Mouse (Mus musculus) midbrain, embryonic 13.5 days (tissue): ENCODE measurements at regions not wholly inside any gene's neighbourhood (a gene's known extent, or its start where the extent isn't known, plus 50 kb on each side); places are given as distances from the start of the nearest gene placed in this dataset.

Source experiments
- ATAC-seq: fragments of 200-750 bp; cut with Nextera tagmentation; 2 replicates; pipeline ENCODE4 v1.8.0; 2017; ENCODE audit warnings: mild to moderate bottlenecking, moderate TSS enrichment, moderate library complexity
- H3K27ac ChIP-seq: fragments of 300-500 bp; sonication (generic); 2 replicates; pipeline ENCODE4 v1.5.1; 2015; ENCODE audit warnings: inconsistent platforms, mild to moderate bottlenecking, moderate library complexity
- H3K27me3 ChIP-seq: fragments of 300-500 bp; sonication (generic); 2 replicates; pipeline ENCODE4 v1.6.1; 2015; ENCODE audit warnings: mild to moderate bottlenecking, inconsistent platforms
- H3K36me3 ChIP-seq: fragments of 300-500 bp; sonication (generic); 2 replicates; pipeline ENCODE4 v1.6.1; 2015; ENCODE audit warnings: mild to moderate bottlenecking, inconsistent platforms
- H3K4me1 ChIP-seq: fragments of 300-500 bp; sonication (generic); replicated peaks from 2 replicates; pipeline ENCODE4 v1.6.1; 2015; ENCODE audit warnings: inconsistent platforms
- H3K4me2 ChIP-seq: fragments of 300-500 bp; sonication (generic); replicated peaks from 2 replicates; pipeline ENCODE4 v1.6.1; 2015; ENCODE audit warnings: moderate library complexity, mild to moderate bottlenecking, inconsistent platforms
- H3K4me3 ChIP-seq: fragments of 300-500 bp; sonication (generic); replicated peaks from 2 replicates; pipeline ENCODE4 v1.5.1; 2015; ENCODE audit warnings: mild to moderate bottlenecking, inconsistent platforms
- H3K9ac ChIP-seq: fragments of 300-500 bp; sonication (generic); replicated peaks from 2 replicates; pipeline ENCODE4 v1.6.1; 2015; ENCODE audit warnings: mild to moderate bottlenecking, inconsistent platforms
- H3K9me3 ChIP-seq: fragments of 300-500 bp; sonication (generic); 2 replicates; pipeline ENCODE4 v1.6.1; 2016; ENCODE audit warnings: mild to moderate bottlenecking, inconsistent platforms
- WGBS: fragments of 180-500 bp; shearing (Covaris S2); methylation state at CpG from one replicate; pipeline ENCODE4 v1.1.7; 2015; 5-methylcytosine and 5-hydroxymethylcytosine counted together

DNA sequence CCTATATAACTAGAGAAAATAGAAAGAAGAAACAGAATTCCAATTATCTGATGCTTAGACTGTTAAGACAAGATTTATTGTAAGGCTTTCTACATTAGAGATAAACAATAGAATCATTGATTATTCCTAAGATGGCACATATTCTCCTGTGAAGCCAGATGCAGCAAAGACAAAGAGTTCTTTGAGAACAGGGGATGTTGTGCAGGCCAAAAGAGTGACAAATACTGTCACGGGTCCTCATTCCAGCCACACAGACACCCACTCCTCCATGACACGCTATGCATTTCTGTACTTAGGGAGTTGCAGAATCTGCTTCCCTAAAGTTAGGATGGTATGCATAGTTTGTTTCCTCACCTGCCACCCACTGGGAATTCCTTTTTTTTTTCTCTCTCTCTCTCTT is 245.2 kb downstream of the Sv2b start:
- no peak for ATAC-seq
- no peak overlapping the region for H3K9ac ChIP-seq
- no peak overlapping the region for H3K4me3 ChIP-seq
- H3K27ac ChIP-seq: no peak overlapping the region
- no peaks in the 10 kb centered on the region for H3K4me1 ChIP-seq
- 80% methylated on average over 2 of the region's 2 CpGs for WGBS
- no peaks in the 10 kb centered on the region for H3K27me3 ChIP-seq
- H3K9me3 ChIP-seq: no peaks in the 10 kb centered on the region
- H3K36me3 ChIP-seq: no peaks in the 10 kb centered on the region
- H3K4me2 ChIP-seq: no peak overlapping the region

DNA sequence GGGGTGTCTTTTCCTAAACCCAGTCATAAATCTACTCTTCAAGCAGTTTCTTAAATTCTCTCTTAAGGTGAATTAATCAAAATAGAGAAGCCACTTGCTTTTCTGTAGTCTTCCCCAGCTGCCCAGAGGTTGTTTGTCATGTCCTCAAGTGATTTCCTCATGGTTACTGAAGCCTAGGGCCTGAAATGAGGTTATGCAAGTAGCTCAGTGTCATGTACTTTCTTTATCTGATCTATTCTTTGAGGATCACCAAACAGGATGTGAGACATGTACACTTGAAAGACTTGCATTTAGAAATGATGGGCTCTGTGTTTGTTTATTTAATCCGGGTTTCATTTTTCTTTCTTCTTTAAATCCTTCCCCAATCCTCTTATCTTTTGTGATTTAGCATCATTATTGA is 258.8 kb downstream of the Sv2b start:
- Histone ChIP-seq H3K4me1 (no peaks in the 10 kb centered on the region), H3K4me2 (no peak overlapping the region), H3K4me3 (no peak overlapping the region), H3K27me3 (no peaks in the 10 kb centered on the region), H3K9ac (no peak overlapping the region), H3K36me3 (no peaks in the 10 kb centered on the region), H3K9me3 (no peaks in the 10 kb centered on the region), H3K27ac (no peak overlapping the region)
- no peak for ATAC-seq
- 93% methylated on average over 1 of the region's 1 CpGs for WGBS

DNA sequence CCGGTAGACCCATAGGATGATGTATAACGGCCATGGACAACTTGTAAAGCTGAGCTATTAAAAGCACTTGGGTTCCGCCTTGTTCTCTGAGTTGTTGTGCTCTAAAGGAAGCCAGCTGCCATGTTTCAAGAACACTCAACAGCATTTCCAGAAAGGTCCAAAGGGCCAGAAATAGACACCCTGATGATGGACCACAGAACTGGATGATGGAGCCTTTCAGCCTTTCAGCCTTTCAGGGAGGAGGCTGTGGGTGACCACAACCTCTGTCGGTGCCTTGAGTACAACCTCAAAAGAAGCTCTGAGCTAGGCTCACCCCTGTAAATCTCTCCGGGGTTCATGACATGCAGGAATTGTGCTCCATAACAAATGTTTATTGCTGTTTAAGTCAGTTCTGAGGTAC is 259.3 kb downstream of the Sv2b start:
- no peaks in the 10 kb centered on the region for H3K27me3 ChIP-seq
- H3K9ac ChIP-seq: no peak overlapping the region
- 94% methylated on average over 5 of the region's 5 CpGs for WGBS
- no peak overlapping the region for H3K27ac ChIP-seq
- no peaks in the 10 kb centered on the region for H3K9me3 ChIP-seq
- no peak overlapping the region for H3K4me3 ChIP-seq
- no peaks in the 10 kb centered on the region for H3K4me1 ChIP-seq
- no peak overlapping the region for H3K4me2 ChIP-seq
- H3K36me3 ChIP-seq: no peaks in the 10 kb centered on the region
- ATAC-seq: no peak

DNA sequence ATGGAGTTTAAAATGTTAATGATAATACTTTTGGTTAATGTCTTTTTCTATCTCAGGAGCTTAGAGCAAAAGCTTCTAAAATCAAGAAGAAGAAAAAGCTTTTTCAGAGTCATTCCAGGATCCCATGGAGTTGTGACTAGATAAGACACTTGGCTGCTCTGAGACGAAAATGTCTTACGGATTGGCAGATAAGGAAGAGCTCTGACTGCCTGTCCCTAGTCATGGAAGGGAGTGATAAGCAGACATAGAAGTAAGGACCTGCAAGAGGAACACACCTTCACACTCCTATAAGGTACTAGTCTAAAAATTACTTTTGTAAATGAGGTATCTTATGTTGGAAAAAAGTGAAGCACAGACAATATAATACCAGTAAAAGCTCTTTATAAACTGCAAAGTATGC is 260.2 kb downstream of the Sv2b start:
- no peaks in the 10 kb centered on the region for H3K27me3 ChIP-seq

DNA sequence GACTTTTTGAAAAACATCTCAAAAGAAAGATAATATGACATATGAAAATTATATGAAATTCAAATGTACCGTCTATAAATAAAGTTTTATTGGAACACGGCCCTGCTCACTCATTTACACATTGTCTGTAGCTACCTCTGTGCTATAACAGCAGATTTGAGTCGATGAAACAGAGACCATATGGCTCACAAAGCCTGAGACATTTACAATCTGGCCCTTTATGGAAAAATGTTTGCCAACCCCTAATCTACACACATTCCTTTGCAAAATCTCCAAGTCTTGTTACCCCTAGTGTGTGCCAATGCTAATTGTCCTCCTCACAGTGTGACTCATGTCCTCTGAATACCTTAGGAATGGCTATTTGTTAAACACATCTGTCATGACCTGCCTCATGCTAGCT is 261.2 kb downstream of the Sv2b start:
- H3K4me3 ChIP-seq: no peak overlapping the region
- no peaks in the 10 kb centered on the region for H3K4me1 ChIP-seq
- no peaks in the 10 kb centered on the region for H3K27me3 ChIP-seq
- H3K27ac ChIP-seq: no peak overlapping the region
- ATAC-seq: no peak
- H3K9me3 ChIP-seq: no peaks in the 10 kb centered on the region
- no peak overlapping the region for H3K4me2 ChIP-seq
- 89% methylated on average over 3 of the region's 3 CpGs for WGBS
- H3K9ac ChIP-seq: no peak overlapping the region
- H3K36me3 ChIP-seq: no peaks in the 10 kb centered on the region

More for the DNA sequence above, 260.2 kb downstream of the Sv2b start:
- Histone ChIP-seq H3K9me3 (no peaks in the 10 kb centered on the region), H3K4me3 (no peak overlapping the region), H3K36me3 (no peaks in the 10 kb centered on the region), H3K4me2 (no peak overlapping the region), H3K9ac (no peak overlapping the region), H3K27ac (no peak overlapping the region), H3K4me1 (no peaks in the 10 kb centered on the region)
- 91% methylated on average over 2 of the region's 2 CpGs for WGBS
- ATAC-seq: no peak

DNA sequence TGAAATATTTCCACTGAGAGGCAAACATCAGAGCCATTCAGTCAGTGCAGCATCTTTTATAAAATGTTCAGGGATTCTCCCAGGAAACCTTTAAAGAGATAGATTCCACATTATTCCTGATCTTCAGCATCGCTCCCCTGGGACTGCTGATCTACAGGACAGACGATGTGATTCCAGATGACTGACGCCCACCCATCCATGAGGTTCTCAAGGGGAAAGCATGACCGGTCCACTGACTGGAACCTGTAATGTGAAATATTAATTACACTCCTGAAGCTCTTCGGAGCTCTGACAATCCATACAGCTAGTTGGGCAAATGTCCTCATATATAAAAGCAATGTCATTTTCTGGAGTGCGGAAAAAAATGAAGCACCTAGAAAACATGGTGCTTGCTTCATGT is 268.2 kb downstream of the Sv2b start:
- Histone ChIP-seq H3K4me1 (no peaks in the 10 kb centered on the region), H3K4me3 (no peak overlapping the region), H3K9ac (no peak overlapping the region), H3K4me2 (no peak overlapping the region), H3K9me3 (no peaks in the 10 kb centered on the region), H3K27me3 (no peaks in the 10 kb centered on the region), H3K36me3 (no peaks in the 10 kb centered on the region), H3K27ac (no peak overlapping the region)
- ATAC-seq: no peak
- 69% methylated on average over 6 of the region's 6 CpGs for WGBS

DNA sequence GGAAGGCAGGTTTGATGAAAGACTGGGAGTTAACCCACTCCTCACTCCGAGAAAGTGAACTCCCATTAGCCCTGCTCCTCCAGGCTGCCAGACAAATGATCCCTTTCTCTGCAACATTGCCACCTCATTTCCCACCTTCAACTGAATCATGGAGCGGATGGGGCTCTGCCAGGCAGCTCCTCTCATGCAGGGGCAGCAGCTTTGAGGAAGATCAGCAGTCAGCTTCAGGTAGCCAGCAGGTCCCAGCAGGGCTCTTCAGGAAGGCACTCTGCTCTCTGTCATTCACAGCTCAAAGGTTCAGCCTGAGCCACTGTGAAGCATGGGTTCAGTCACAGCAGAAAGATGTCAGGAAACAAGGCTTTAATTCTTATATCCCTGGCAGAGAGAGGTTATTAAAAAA is 282.9 kb downstream of the Sv2b start:
- no peak overlapping the region for H3K27ac ChIP-seq
- H3K36me3 ChIP-seq: no peaks in the 10 kb centered on the region
- no peaks in the 10 kb centered on the region for H3K9me3 ChIP-seq
- no peak overlapping the region for H3K4me2 ChIP-seq
- no peak overlapping the region for H3K4me3 ChIP-seq
- no peaks in the 10 kb centered on the region for H3K4me1 ChIP-seq
- no peak overlapping the region for H3K9ac ChIP-seq
- WGBS: 22% methylated on average over 2 of the region's 2 CpGs
- no peak for ATAC-seq
- H3K27me3 ChIP-seq: no peaks in the 10 kb centered on the region

DNA sequence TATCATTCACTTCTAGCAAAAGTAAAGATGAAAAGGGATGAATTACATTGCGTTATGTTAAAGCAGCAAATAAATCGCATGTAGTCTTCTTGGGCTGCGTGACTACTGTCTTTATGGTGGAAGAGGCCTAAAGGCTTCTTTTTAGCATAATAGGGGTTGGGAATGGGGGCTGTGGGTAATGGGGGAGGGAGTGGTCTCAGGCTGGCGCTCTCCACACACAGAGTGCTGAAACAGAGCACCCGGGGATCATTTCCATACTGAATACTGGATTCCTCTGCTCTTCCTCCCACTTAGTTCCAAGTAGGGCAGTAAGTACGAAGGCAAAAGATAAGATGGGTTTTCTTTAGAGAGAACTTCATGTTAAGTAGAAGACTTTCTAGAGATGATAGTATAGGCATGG is 287.1 kb downstream of the Sv2b start:
- WGBS: 56% methylated on average over 6 of the region's 6 CpGs
- ATAC-seq: no peak

DNA sequence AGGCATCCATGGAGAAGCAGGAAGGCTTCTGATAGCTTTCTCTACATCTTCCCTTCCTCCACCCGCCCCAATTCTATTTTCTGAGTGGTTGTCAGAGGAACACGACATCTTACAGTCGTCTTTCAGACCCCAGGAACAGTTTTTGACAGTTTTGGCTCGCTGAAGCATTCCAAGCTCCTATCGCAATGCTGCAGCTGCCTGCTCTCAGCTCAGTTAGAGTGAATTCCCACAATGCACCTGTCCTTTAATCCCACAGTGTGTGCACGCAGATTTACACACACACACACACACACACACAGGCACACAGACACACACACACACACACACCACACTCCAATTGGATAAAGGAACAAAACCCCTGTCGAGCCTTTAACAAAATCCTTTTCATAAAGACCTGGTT is 290.4 kb downstream of the Sv2b start:
- Histone ChIP-seq H3K27me3 (no peaks in the 10 kb centered on the region), H3K9me3 (no peaks in the 10 kb centered on the region), H3K4me2 (no peak overlapping the region), H3K4me3 (no peak overlapping the region), H3K4me1 (no peaks in the 10 kb centered on the region), H3K27ac (no peak overlapping the region), H3K36me3 (no peaks in the 10 kb centered on the region), H3K9ac (no peak overlapping the region)
- 46% methylated on average over 7 of the region's 7 CpGs for WGBS
- ATAC-seq: no peak

More for the DNA sequence above, 287.1 kb downstream of the Sv2b start:
- Histone ChIP-seq H3K4me2 (no peak overlapping the region), H3K27ac (no peak overlapping the region), H3K9me3 (no peaks in the 10 kb centered on the region), H3K36me3 (no peaks in the 10 kb centered on the region), H3K9ac (no peak overlapping the region), H3K4me1 (no peaks in the 10 kb centered on the region), H3K27me3 (no peaks in the 10 kb centered on the region), H3K4me3 (no peak overlapping the region)

DNA sequence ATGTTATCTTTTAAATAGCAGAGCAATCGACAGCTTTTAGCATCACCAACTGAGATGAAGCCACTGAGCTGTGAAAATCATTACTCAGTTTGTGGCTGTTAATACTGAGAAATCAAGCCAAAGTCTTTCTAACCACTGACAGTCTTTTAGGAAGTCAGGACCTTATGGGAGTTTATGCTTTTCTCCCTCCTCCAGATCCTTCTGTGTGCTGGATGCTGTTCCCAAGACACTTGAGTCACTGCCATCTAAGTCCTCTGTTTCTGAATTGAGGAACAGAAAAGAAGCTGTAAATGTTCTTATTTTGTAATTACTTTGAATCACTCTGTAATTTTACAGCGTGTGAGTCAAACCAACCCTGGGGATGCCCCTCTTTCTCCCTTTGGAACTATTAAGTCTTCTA is 300.6 kb downstream of the Sv2b start:
- no peak overlapping the region for H3K27ac ChIP-seq
- no peaks in the 10 kb centered on the region for H3K27me3 ChIP-seq
- no peaks in the 10 kb centered on the region for H3K9me3 ChIP-seq
- H3K36me3 ChIP-seq: no peaks in the 10 kb centered on the region
- H3K9ac ChIP-seq: no peak overlapping the region
- H3K4me2 ChIP-seq: no peak overlapping the region
- no peak for ATAC-seq
- 78% methylated on average over 2 of the region's 2 CpGs for WGBS
- H3K4me1 ChIP-seq: no peaks in the 10 kb centered on the region
- H3K4me3 ChIP-seq: no peak overlapping the region

DNA sequence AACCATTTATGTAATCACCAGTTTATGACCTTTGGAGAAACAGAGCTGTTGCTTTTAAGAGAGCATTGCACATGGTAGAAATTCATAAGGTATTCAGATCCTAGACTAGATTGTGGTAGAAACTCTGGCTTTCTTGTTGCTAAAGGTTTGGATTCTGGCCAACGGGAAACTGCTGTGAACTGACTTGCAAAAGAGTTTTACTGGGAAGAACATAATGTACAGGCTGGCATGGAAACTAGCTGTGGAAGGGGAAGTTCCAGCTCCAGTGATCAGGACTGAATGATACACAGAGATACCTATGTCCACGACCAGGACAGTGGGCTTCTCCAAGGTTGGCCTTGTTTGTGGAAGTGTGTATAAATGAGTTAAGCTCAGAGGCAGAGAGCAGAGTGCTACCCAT is 318.9 kb downstream of the Sv2b start:
- Histone ChIP-seq H3K4me2 (no peak overlapping the region), H3K9me3 (no peaks in the 10 kb centered on the region), H3K4me1 (no peaks in the 10 kb centered on the region), H3K36me3 (no peaks in the 10 kb centered on the region), H3K4me3 (no peak overlapping the region), H3K27ac (no peak overlapping the region), H3K27me3 (no peaks in the 10 kb centered on the region), H3K9ac (no peak overlapping the region)
- WGBS: 74% methylated on average over 2 of the region's 2 CpGs
- no peak for ATAC-seq

DNA sequence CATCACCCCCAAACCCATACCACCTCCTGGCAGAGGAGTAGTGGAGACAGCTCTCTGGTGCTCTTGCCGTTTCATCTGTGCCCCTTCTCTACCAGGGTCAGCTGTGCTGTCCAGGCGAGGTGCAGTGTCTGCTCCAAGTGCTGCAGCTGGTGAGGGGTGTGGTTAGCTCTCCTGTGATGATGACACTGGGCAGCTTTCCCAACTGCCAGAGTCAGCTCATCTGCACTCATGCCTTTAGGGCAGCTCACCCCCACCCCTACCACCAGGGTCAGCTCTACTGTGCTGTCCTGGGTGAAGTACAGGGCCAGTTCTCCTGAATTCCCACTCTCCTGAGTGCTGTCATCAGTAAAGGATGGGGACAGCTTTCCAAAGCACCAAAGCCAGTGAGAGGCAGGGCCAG is 329.6 kb downstream of the Sv2b start:
- H3K27ac ChIP-seq: no peak overlapping the region
- no peak for ATAC-seq
- H3K27me3 ChIP-seq: no peaks in the 10 kb centered on the region
- H3K4me1 ChIP-seq: no peaks in the 10 kb centered on the region
- H3K4me2 ChIP-seq: no peak overlapping the region
- no peaks in the 10 kb centered on the region for H3K36me3 ChIP-seq
- H3K4me3 ChIP-seq: no peak overlapping the region
- no peaks in the 10 kb centered on the region for H3K9me3 ChIP-seq
- WGBS: 59% methylated on average over 2 of the region's 2 CpGs
- no peak overlapping the region for H3K9ac ChIP-seq

DNA sequence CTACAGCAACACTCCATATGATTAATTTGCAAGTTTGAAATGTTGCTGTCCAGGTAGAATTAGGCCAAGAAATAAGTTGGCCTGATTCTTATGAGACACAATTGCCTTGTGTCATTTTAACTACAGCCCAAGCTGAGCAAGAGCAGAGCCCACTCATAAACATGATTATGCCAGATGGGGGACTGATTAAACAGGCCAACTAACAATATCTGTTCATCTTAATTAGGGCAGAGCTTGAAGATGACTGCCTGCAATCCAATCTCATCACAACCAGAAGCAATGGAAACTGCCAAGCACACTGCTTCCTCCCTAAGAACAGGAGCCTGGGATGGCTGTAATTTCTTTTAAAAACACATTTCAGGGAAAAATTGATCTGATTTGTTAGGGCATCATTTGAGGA is 333.1 kb downstream of the Sv2b start:
- no peak overlapping the region for H3K27ac ChIP-seq
- no peak overlapping the region for H3K9ac ChIP-seq
- H3K27me3 ChIP-seq: no peaks in the 10 kb centered on the region
- no peaks in the 10 kb centered on the region for H3K36me3 ChIP-seq
- no peak for ATAC-seq
- no peaks in the 10 kb centered on the region for H3K9me3 ChIP-seq
- no peak overlapping the region for H3K4me2 ChIP-seq
- H3K4me3 ChIP-seq: no peak overlapping the region
- no peaks in the 10 kb centered on the region for H3K4me1 ChIP-seq

DNA sequence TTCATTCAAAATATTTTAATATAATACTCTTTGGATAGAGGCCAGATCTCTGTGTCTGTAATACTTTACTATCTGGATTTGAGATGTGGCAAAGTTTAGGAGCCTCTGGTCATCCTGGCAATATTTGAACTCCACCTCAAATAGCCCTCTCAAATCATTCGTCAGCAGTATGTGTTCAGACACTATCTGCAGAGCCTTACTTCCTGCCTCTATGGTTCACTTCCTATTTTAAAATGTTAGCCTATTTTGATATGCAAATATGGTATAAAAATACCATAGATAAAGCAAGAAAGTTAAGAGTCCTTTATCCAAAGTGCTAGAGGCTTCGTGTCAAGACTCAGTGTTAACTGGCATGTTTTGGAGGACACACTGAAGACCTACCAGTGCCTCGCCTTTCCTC is 334.6 kb downstream of the Sv2b start:
- no peak for ATAC-seq
- Histone ChIP-seq H3K27me3 (no peaks in the 10 kb centered on the region), H3K4me2 (no peak overlapping the region), H3K27ac (no peak overlapping the region), H3K4me3 (no peak overlapping the region), H3K9me3 (no peaks in the 10 kb centered on the region), H3K4me1 (no peaks in the 10 kb centered on the region), H3K36me3 (no peaks in the 10 kb centered on the region), H3K9ac (no peak overlapping the region)
- WGBS: 88% methylated on average over 3 of the region's 3 CpGs
